Mouse (Mus musculus) ES-E14 (cell line): ENCODE measurements around the gene Mb21d2. TPM values are rescaled to one million over a fixed set of nuclear protein-coding genes. Genes with fewer than 3 reads are reported as not detected.

Experiments
- DNase-seq: peaks from one replicate; pipeline ENCODE4 v3.0.0-alpha.2; 2013; ENCODE audit warnings: low read depth, low spot score
- H3K27ac ChIP-seq: 2 replicates; pipeline ENCODE4 v1.5.1; 2012; ENCODE audit warnings: low read depth, mild to moderate bottlenecking, low read length, moderate library complexity, mixed read lengths; ENCODE audit not compliant: poor library complexity, insufficient read depth, severe bottlenecking
- H3K36me3 ChIP-seq: 2 replicates; pipeline ENCODE4 v1.6.1; 2012; ENCODE audit warnings: mild to moderate bottlenecking, low read length, moderate library complexity, mixed read lengths; ENCODE audit not compliant: control insufficient read depth, poor library complexity, insufficient read depth, severe bottlenecking
- H3K4me1 ChIP-seq, 2 experiments: fragments of 150-350 bp in 1 of 2; sonication (generic) in 1 of 2; 2 replicates each; pipeline ENCODE4 v1.6.1; 2012; ENCODE audit warnings: low read length in 2 of 2, mild to moderate bottlenecking in 1 of 2, mixed read lengths in 1 of 2; ENCODE audit not compliant: control insufficient read depth in 2 of 2, insufficient read depth in 2 of 2, poor library complexity in 1 of 2
- H3K4me3 ChIP-seq, 2 experiments: fragments of 150-350 bp in 1 of 2; sonication (generic) in 1 of 2; 2 replicates each; pipeline ENCODE4 v1.5.1; 2012; ENCODE audit warnings: low read length in 2 of 2, low read depth in 1 of 2, mild to moderate bottlenecking in 1 of 2, mixed read lengths in 1 of 2; ENCODE audit not compliant: insufficient read depth in 1 of 2, poor library complexity in 1 of 2, severe bottlenecking in 1 of 2
- H3K9ac ChIP-seq: 2 replicates; pipeline ENCODE4 v1.6.1; 2012; ENCODE audit warnings: low read depth, mild to moderate bottlenecking, low read length, mixed read lengths; ENCODE audit not compliant: poor library complexity, insufficient read depth, severe bottlenecking
- H3K9me3 ChIP-seq: fragments of 150-350 bp; sonication (generic); 2 replicates; pipeline ENCODE4 v1.6.1; 2012; ENCODE audit warnings: low read depth, mild to moderate bottlenecking, low read length; ENCODE audit not compliant: control insufficient read depth, insufficient read depth
- CHD2 ChIP-seq: IDR thresholded peaks from 2 replicates; pipeline ENCODE4 v1.6.1; 2014; ENCODE audit warnings: mild to moderate bottlenecking, low read depth, low read length, inconsistent platforms
- HCFC1 ChIP-seq: IDR thresholded peaks from 2 replicates; pipeline ENCODE4 v1.6.1; 2012; ENCODE audit warnings: low read length, inconsistent platforms, borderline replicate concordance; ENCODE audit not compliant: insufficient read depth
- MAFK ChIP-seq: IDR thresholded peaks from 2 replicates; pipeline ENCODE4 v1.6.1; 2014; ENCODE audit warnings: mild to moderate bottlenecking, low read depth, low read length, inconsistent platforms; ENCODE audit not compliant: insufficient read depth
- ZC3H11A ChIP-seq: IDR thresholded peaks from 2 replicates; pipeline ENCODE4 v1.6.1; 2012; ENCODE audit warnings: low read depth, mild to moderate bottlenecking, inconsistent platforms, low read length, borderline replicate concordance
- ZNF384 ChIP-seq: IDR thresholded peaks from 2 replicates; pipeline ENCODE4 v1.6.1; 2012; ENCODE audit warnings: low read depth, low read length, inconsistent platforms
- in situ Hi-C, 2 experiments: fragments of 600-800 bp; cut with MboI; formaldehyde crosslinking; loops; one replicate each; pipeline ENCODE4 v1.15.1; 2025; ENCODE audit warnings: low sequenced_read_pairs in 2 of 2, inconsistent platforms in 1 of 2; ENCODE audit not compliant: unreplicated experiment in 2 of 2
- total RNA-seq: library from RNA; depleted of rRNA; stranded (reverse); fragments of 300-350 nt; gene quantifications from 2 replicates; pipeline ENCODE4 v1.2.3, GENCODE M21; 2012

The Mb21d2 gene
- total RNA-seq, 1 experiment = 15.3 TPM

GRCm38 (mm10) chr16:28859678-28860077 lies 69.8 kb downstream of the Mb21d2 start:
- Histone ChIP-seq H3K9me3 (no peaks in the 10 kb centered on the region), H3K9ac (no peak overlapping the region), H3K27ac (no peak overlapping the region; the same call in 1 of the 2 replicates), H3K4me3 (no peak overlapping the region), H3K36me3 (no peaks in the 10 kb centered on the region), H3K4me1 (peaks cover 4 to 17% of the 10 kb centered on the region in 2 experiments; a peak in 2 of 4 replicates)
- in situ Hi-C loops = no loop called here
- no peak for DNase-seq
- TF ChIP-seq MAFK (no peak), ZNF384 (no peak), HCFC1 (no peak), ZC3H11A (no peak), CHD2 (no peak)

- no peak for TF ChIP-seq ZC3H11A
- no peak for TF ChIP-seq CHD2
- TF ChIP-seq MAFK = no peak
- no peak for TF ChIP-seq HCFC1
- TF ChIP-seq ZNF384 = no peak
- Histone ChIP-seq H3K27ac (no peak overlapping the region), H3K36me3 (no peaks in the 10 kb centered on the region), H3K9me3 (no peaks in the 10 kb centered on the region), H3K4me1 (peaks cover 4 to 17% of the 10 kb centered on the region in 2 experiments; a peak in 2 of 4 replicates), H3K9ac (no peak overlapping the region), H3K4me3 (no peak overlapping the region; a peak in 1 of 4 replicates)
- in situ Hi-C loops = no loop called here
- no peak for DNase-seq
These were observed 70.5 kb downstream of the Mb21d2 start for GRCm38 (mm10) chr16:28859009-28859288.

- Histone ChIP-seq H3K27ac (no peak overlapping the region), H3K4me1 (peaks cover 4 to 19% of the 10 kb centered on the region in 2 experiments; a peak in 2 of 4 replicates), H3K9me3 (no peaks in the 10 kb centered on the region), H3K9ac (no peak overlapping the region), H3K36me3 (no peaks in the 10 kb centered on the region), H3K4me3 (no peak overlapping the region; a peak in 1 of 4 replicates)
- in situ Hi-C loops = no loop called here
- TF ChIP-seq MAFK (no peak), CHD2 (no peak), ZNF384 (no peak), ZC3H11A (no peak), HCFC1 (no peak)
- no peak for DNase-seq
These were observed 71.1 kb downstream of the Mb21d2 start for GRCm38 (mm10) chr16:28858210-28859008.

GRCm38 (mm10) chr16:28851409-28851821 lies 78.1 kb downstream of the Mb21d2 start:
- Histone ChIP-seq H3K4me1 (peaks cover 0 to 15% of the 10 kb centered on the region in 2 experiments; a peak in 3 of 4 replicates), H3K9me3 (no peaks in the 10 kb centered on the region), H3K36me3 (no peaks in the 10 kb centered on the region), H3K9ac (no peak overlapping the region), H3K27ac (no peak overlapping the region), H3K4me3 (no peak overlapping the region)
- no peak for TF ChIP-seq ZC3H11A
- no peak for TF ChIP-seq HCFC1
- TF ChIP-seq MAFK = no peak
- no peak for TF ChIP-seq ZNF384
- TF ChIP-seq CHD2 = no peak
- DNase-seq = no peak
- in situ Hi-C loops = no loop called here
